Mouse (Mus musculus): ENCODE results near the gene Amd1.
A peak's percentile ranks its signal among the peaks of the same experiment; 100 is the strongest.

Amd1 gene

DNA sequence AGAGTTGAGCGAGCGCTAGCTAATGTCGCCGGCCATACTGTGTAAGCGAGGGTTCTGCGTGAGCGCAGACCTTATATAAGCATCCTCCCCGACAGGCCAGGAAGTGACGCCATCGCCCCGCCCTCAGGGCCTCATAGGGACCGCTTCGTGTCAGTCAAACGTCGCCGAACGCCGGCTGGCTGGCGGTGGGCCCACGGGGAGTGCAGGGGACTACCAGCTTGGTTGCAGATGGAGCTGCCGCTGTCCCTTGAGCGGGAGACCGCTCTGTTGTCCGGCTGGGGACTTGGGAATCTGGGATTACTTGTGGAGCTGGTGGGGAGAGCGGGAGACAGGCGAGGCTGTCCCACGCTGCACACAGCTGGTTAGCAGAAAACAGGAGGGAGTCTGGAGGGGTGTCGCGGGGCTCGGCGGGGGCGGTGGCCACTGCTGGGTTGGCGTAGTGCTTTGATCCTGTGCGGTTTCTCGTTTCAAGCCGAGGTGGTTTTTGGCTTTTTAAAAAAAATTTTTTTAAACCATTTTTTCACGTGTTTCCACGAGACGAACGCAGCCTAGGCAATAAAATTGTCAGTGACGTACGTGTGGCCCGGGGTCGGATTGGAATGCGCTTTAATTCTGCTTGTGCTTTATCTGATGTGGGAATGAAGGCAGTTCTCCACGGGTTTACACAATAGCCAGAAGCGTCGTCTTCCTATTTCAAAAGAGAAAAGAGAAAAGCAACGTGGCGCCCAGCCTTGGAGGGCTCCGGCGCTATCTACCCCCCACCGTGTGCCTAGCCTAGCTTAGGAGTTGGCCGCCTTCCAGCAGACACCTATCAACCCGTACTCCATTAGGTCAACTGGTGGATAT is at the start of gene Amd1:
Gene Amd1, minus strand, starts transcription at position 47 of the 846 bp plus-strand sequence.
- peak; percentile 99 for DNase-seq

DNA sequence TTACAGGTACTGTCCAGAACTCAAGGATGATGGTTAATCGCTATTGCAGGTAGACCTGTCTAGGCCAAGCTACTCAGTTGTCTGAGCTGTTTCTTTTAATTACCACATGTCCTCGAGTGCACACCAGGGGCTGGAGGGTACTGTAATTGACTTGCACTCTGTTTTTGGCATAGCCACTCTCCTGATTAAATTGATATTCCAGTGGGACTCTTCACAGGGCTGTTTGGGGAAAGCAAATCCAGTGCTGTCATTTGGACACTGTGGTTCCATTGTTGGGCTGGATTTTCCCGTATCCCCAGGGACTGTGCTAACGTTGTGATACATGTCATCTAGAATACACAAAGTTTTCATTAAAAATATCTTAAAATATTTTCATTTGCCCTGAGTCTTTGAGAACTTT is 49.2 kb upstream of the Amd1 start:
- DNase-seq = no peak

DNA sequence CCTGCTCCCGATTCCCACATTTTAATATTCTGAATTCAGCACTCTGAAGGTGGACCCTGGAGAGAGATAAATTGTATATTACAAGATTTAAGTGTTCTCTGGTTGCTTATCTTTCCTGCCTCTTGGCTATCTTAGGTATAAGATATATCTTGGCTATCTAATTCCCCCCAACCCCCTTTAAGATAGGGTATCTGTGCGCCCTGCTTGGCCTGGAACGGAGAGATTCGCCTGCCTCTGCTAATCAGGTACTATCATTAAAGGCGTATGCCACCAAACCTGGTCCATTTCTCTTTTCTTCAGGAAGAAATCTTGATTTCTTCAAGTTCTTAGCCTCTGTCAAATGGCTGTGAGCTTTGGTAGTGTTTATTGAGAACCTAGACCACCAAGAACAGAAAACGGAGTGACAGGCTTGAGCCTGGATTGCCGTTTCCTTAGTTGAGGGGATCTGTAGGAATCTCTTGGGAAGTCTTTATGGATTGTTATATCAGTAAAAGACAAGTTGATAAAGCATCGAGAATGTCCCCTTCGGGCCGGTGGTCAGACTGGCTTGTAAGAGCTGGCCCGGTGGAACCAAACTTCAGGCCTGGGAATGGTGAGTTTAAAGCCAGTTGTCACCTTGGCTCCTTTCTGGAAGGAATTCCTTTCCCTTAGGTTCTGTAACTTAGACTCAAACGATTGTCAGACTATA is 48.4 kb upstream of the Amd1 start:
- DNase-seq = no peak

DNA sequence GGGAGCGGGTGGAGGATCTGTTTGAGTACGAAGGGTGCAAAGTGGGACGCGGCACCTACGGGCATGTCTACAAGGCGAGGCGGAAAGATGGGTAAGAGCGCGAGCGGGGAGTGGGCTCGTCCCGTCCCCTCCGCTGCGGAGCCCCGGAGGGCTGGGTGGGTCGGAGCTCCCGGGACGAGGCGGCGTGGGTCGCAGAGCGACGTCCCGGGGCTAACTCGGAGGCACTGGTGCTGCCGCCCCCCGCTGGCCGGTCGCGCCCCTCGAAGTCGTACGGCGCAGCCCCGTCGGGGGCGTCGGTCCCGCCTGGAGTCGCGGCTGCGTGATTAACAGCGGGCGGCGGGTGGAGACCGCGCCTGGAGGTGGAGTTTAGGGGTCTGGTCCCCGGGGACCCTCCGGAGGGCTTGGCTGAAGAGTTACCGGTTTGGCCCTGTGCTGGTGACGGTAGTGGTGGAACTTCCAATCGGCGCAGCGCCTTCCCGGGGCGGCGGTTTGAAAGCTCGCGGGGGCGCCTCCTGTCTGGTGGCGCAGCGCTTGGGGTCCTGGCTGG is 47.7 kb upstream of the Amd1 start:
- DNase-seq = peak; percentile 41

DNA sequence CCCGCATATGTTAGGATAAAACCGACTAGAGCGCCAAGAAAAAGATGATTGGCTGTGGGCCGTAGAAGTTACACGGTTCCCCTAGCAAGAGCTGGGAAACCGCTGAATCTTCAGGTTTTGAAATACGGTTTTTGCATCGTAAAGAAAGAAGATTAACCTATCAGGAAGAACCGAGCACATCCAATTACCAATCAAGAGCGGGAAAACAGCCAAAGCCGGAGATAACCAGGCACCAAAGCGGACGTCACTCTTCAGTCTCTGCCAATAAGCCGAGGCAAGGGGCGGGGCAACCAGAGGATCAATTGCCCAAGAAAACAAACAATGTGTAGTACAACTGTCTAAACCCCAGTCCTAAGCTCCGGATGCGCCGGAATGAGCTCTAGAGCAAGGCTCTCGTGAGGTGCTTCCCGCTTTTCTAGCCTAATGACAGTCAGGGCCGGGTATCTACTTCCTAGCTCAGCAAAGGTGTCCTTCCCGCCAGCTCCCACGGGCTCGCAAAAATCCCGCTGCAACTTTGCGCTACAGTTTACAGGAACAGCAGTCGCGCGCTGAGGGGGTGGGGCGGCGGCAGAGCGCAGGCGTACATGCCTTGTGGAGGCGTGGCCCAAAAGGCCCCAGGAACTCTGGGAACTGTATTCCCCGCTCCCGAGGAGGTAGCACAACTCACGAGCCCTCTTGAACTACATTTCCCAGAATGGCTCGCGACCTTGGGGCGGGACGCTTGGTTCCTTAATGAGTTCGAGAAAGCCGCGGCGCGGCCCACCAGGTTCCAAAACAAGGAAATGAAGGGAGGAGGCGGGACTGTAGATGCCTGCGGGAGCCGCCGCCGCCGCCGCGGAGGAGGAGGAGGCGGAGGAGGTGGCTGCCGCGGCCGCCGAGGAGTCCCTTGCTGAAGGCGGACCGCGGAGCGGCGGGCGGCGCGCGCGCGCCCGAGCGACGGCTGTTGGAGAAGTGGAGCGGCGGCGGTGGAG is 46.9 kb upstream of the Amd1 start:
- DNase-seq = peak; percentile 100

DNA sequence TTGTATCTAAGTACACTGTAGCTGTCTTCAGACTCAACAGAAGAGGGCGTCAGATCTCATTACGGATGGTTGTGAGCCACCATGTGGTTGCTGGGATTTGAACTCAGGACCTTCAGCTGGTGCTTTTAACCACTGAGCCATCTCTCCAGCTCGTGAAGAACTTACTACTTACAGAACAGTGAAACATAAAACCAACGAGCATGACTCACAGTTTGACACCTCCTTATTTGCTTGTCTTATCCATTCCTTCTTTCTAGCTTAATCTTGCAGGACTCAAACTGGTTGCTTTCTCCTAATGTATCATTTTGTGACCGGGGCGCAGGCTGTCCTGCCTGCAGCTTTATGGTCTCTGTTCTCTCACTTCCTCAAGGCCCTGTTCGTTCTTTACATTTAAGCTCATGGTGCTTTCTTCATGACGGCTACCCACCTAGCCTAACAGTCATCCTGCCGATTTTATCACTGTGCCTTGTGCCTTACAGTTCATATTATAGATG is 45.5 kb upstream of the Amd1 start:
- DNase-seq = peak; percentile 9

DNA sequence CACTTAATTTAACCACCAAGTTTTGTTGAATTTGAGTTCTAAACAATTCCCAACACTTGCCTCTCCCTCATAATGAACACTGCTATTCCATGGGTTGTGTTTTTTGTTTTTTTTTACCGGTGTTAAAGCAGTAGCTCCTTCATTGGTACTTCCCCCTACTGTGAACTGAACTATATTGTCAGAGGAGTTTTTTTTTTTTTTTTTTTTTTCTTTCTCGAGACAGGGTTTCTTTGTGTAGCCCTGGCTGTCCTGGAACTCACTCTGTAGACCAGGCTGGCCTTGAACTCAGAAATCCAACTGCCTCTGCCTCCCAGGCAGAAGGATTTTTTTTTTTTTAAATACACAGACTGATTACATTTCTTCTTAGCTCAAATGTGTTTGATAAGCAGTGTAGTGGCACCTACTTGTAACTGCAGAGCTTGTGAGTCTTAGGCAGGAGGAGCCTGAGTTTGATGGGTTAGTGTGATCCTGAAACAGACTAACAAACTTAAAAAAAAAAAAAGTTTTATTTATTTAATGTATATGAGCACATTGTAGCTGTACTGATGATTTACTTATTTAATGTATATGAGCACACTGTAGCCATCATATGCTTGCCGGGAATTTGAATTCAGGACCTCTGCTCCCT is 44.9 kb upstream of the Amd1 start:
- DNase-seq = no peak

DNA sequence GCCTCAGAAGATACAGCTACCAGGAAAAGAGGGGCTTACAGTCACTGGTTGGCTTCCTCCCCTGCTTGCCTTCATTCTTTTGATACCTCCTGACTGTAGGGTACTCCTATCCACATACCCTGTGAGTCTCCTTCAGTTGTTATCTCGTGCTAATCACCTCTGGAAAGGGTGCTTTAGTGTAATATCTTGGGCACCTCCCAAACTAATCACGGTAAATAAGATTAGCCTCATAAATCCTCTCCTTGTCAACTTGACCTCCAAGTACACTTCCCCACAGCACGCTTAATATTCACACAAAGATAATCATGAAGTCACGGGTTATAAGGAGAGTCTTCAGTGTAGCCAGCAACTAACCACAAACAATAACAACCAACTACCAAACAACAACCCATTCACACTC is 40.0 kb upstream of the Amd1 start:
- DNase-seq = no peak

DNA sequence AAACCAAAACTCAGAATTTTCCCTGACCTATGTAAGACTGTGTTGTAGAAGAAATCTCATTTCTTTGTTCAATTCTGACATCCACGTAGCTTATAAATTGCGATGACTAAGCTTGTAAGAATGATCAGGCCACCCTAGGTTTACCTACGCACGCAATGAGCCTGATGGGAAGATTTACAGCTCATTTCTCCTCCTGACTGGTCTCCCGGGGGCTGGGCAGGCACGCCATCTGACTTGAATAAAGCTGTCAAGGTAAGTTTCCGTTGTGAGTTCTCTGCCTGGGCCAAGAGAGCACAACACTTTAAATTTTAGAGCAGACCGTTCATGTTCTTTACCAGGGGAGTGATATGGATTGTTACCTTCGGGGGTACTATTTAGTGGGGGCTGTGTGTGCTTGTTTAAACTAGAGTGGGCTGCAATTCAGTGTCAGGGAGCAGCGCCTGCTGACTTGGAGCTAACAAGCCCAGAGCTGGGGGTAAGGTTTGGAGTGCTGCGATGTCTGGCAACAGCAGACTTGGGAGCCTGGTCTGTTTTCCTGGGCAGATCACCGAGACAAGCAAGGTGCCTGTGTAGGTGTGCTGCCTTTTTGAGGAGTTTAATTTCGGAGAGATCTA is 37.5 kb upstream of the Amd1 start, which contains the start of gene Cdk19:
Gene Cdk19, plus strand, starts transcription at position 214 of the 614 bp plus-strand sequence.
- DNase-seq = no peak

DNA sequence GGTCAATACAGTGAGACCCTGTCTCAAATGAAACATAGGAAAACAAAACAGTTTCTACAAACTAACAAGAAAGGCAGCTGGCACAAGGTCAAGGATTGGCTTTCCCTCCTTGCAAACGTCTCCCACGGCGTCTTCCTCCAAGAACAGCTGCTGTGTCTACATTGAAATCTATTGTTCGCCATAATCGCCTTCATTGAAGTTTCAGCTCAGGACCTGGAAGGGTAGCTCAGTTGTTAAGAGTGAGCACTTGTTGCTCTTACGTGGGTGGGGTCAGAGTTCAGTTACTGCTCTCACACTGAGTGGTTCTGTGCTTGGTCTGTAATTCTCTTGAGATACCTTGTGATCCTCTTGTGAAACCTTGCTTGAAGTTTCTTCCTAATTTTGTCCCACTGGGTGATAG is 30.9 kb upstream of the Amd1 start:
- DNase-seq = no peak

DNA sequence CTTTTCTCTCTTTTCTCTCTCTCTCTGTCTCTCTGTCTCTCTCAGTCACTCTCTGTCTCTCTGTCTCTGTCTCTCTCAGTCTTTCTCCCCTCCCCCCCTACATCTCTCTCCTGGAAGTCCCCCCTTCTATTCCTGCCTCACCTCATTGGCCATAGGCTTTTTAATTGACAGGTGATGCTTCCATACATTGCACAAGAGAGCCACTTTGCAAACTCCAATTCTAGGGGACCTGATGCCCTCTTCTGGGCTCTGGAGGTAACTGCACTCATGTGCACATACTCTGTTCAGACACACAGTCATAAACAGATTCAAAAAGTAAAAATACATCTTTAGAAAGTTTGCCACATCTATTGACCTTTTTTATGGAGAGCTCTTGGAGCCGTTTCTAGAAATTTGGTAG is 28.3 kb upstream of the Amd1 start:
- DNase-seq = no peak

DNA sequence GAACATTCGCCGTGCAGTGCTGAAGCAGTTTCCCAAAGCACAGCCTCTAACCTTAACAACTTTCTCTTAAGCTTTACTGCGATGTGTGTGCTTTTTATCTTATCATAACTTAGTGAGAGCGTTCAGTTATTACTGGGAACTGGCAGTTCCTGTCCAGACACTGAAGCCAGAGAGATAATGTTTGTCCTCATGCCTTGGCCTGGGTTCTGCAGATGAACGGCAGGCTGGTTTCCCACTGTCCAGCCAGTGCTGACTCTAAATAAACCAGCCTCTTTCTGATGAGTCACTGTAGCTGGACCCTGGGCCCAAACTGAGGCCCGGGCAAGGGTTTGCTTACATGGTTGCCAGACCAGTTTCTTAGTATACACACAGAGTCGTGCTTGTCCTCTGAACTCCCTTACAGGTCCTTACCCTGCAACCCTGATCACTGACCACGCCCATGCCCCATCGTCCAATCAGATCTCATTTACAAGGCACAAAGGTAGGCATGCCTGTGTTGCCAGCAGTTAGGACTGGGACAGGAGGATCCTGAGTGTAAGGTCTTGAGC is 26.1 kb upstream of the Amd1 start:
- peak; percentile 51 for DNase-seq

DNA sequence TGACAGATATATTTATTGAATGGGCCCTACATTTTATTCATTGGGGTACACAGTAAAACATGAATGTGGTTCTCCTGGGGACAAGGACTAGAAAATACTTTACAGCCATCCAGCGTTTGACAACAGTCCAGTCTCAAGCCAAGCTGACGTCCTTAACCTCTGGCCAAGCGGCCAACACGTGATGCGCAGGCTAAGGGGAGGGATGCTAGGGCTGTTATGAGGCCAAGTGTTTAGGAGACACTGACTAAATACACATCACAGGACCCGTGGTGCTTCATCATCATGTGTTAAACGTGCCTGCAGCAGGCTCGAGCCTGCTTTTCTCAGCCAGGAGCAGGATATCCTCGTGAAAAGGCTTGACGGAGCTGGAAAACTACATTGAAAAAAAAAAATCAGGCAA is 18.3 kb upstream of the Amd1 start:
- no peak for DNase-seq

DNA sequence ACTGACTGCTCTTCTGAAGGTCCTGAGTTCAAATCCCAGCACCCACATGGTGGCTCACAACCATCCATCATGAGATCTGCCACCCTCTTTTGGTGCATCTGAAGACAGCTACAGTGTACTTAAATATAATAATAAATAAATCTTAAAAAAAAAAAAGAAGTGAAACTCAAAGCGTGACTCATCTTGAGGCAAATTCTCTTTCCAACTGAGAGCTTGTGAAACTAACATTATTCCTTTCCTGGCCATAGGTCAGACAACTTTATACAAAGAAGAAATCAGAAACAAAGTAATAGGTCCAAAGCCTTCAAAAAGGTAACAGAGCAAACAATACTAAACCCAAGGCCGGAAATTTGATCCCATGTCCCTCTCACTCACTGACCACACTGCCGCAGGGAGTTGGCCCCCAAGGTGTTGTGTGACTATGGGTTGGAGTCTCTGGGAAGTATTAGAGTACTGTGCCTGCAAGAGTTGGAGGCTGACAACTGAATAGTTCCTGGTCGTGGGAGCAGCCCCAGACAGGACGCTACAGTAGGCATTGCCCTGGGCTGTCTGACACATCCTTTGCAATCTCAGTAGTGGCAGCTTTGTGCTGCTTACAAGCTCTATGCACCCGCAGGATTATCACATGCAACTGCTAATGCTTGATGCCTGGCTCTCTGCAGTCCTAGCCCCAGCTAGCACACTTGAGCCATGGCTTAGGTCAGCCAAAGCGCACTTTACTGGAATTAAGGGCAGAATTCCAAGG is 15.0 kb upstream of the Amd1 start:
- DNase-seq = peak; percentile 16

DNA sequence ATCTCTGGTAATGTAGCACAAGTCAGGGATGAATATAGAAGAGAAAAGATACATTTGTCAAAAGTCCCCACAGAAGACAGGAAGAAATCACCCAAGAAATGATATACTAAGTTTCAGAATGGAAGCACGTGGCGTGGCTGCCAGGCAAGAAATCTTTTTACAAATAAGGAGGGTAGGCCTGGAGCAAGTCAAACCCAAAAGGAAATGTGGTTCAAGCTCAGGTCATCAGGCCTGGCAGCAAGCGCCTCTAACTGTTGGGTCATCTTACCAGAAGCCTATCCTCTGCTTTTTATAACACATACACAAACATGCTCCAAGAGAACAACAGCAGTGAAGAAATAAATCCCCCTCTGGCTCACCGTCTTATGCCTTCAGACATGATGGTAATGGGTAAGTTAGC is 10.8 kb upstream of the Amd1 start:
- no peak for DNase-seq

DNA sequence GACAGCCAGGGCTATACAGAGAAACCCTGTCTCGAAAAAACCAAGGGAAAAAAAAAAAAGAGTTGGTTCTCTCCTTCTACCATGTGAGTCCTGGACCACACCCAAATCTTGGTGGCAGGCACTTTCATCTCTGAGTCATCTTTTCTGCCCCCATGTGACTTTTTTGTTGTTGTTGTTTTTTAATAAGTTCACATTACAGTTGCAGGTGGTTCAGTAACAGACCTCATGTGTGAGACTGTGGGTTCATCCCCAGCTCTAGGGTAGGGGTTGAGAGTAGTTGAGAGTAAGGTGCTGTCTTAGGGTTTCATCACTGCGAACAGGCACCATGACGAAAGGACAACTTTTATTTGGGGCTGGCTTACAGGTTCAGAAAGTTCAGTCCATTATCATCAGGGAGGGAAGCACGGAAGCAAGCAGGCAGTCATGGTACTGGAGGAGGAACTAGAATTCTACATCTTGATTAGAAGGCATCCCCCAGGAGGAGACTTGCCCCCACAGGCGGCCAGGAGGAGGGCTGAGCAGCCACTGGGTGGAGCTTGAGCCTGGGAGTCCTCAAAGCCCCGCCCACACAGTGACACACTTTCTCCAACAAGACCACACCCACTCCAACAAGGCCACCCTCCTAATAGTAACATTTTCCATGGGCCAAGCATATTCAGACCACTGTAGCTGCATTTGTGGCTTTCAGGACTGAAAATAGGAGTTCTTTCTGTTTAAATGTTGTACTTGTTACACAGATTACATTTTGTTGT is 8.1 kb upstream of the Amd1 start:
- DNase-seq = no peak

DNA sequence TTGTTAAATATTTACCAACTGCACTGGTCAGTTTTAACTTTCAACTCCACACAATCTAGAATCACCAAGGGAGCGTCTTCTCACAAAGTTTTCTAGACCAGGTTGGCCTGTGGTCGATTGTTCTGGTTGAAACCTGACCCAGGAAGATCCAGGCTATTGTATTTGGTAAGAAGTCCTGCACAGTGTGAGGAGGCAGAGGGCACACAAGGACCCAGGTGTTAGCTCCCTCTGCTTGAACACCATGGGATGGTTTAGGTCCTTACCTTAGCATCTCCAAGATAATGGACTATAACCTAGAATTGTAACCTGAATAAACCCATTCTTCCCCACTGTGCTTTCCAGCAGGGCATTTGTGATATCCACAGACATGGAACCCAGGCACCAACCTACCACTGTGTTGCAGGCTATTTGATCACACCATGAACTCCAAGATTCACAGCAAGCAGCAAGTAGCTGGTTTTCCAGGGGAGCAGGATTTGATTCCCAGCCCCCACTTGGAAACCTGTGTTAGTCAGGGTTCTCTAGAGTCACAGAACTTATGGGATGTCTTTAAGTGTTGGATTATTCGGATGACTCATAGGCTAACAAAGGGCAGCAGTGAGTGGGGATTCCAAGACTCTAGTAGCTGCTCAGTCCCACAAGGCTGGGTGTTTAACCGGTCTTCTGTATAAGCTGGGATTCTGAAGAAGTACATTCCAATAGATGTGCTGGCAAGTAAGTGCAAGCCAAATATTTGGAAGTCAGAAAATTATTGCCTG is 6.0 kb upstream of the Amd1 start:
- peak; percentile 24 for DNase-seq

DNA sequence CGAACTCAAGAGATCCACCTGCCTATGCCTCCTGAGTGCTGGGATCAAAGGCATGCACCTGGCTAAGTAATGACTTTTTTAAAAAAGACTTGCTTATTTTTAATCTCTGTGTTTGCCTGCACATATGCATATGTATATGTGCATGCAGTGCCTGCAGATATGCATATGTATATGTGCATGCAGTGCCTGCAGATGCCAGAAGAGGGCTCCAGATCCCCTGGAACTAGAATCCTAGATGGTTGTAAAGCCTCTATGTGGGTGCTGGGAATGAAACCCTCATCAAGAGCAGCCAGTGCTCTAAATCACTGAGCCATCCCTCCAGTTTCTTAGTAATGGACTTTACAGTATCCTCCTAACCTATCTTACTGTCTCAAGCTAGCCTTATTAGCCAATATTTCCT is 4.0 kb upstream of the Amd1 start:
- no peak for DNase-seq

All from kidney, adult 9 months (tissue).